Mouse (Mus musculus) neural tube, embryonic 14.5 days (tissue): ENCODE data around the gene Wdr59. TPM values are rescaled to one million over a fixed set of nuclear protein-coding genes. Genes with fewer than 3 reads are reported as not detected.

ENCODE experiments used
- ATAC-seq: fragments of 200-750 bp; cut with Nextera tagmentation; 2 replicates; pipeline ENCODE4 v1.8.0; 2017; ENCODE audit warnings: low read depth, mild to moderate bottlenecking, moderate TSS enrichment, moderate library complexity
- H3K27ac ChIP-seq: fragments of 300-500 bp; sonication (generic); 2 replicates; pipeline ENCODE4 v1.5.1; 2014; ENCODE audit warnings: low read depth, mild to moderate bottlenecking, control low read depth, low read length, moderate library complexity, mixed read lengths
- H3K27me3 ChIP-seq: fragments of 300-500 bp; sonication (generic); 2 replicates; pipeline ENCODE4 v1.6.1; 2014; ENCODE audit warnings: low read length; ENCODE audit not compliant: control insufficient read depth, insufficient read depth
- H3K36me3 ChIP-seq: fragments of 300-500 bp; sonication (generic); 2 replicates; pipeline ENCODE4 v1.6.1; 2014; ENCODE audit warnings: low read length, mixed read lengths; ENCODE audit not compliant: control insufficient read depth, insufficient read depth
- H3K4me1 ChIP-seq: fragments of 300-500 bp; sonication (generic); 2 replicates; pipeline ENCODE4 v1.6.1; 2014; ENCODE audit warnings: low read length; ENCODE audit not compliant: control insufficient read depth, insufficient read depth
- H3K4me2 ChIP-seq: fragments of 300-500 bp; sonication (generic); 2 replicates; pipeline ENCODE4 v1.6.1; 2014; ENCODE audit warnings: mild to moderate bottlenecking, low read depth, low read length, control low read depth
- H3K4me3 ChIP-seq: fragments of 300-500 bp; sonication (generic); 2 replicates; pipeline ENCODE4 v1.5.1; 2014; ENCODE audit warnings: low read depth, low read length, control low read depth, mixed read lengths
- H3K9ac ChIP-seq: fragments of 300-500 bp; sonication (generic); replicated peaks from 2 replicates; pipeline ENCODE4 v1.6.1; 2014; ENCODE audit warnings: low read depth, mild to moderate bottlenecking, control low read depth, low read length, mixed read lengths
- H3K9me3 ChIP-seq: fragments of 300-500 bp; sonication (generic); 2 replicates; pipeline ENCODE4 v1.6.1; 2016; ENCODE audit warnings: low read length; ENCODE audit not compliant: control insufficient read depth
- WGBS: fragments of 180-500 bp; shearing (Covaris S2); extraction: QIAGEN DNeasy Blood & Tissue Kit; methylation state at CpG from one replicate; pipeline ENCODE4 v1.1.7; 2014; 5-methylcytosine and 5-hydroxymethylcytosine counted together
- polyA plus RNA-seq: library from polyadenylated mRNA; unstranded; fragments of >200 nt; fragmentation: Nextera tagmentation; extraction: Ambion mirVana; gene quantifications from 2 replicates; pipeline ENCODE4 v1.2.1, GENCODE M21; 2014

Wdr59 gene
- polyA plus RNA-seq, 1 experiment from 2014 or later = 8.5 TPM

DNA sequence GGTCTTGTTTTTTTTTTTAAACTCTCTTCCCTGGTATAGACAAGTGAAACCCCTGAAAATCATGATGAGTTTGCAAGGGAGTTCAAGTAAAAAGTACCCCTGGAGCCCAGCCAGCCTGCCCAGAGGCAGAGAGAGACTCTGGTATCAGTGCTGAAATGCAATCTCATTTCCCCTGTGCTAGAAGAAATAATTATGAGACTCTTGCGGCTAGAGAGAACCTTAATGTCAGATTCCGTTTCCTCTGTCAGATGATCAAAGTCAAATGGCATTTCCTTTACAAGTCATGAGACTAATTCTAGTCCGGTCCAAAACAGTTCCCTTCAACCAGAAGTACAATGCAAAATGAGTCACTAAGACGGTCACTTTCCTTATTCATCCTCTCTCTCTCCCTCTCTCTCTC, 72.2 kb downstream of the Wdr59 start:
- Histone ChIP-seq H3K9ac (no peak overlapping the region), H3K9me3 (no peaks in the 10 kb centered on the region)
- no peak for ATAC-seq

GRCm38 (mm10) chr8:111445960-111446660, 75.8 kb downstream of the Wdr59 start:
- H3K27ac ChIP-seq = no peak overlapping the region
- no peaks in the 10 kb centered on the region for H3K9me3 ChIP-seq
- H3K4me1 ChIP-seq = no peaks in the 10 kb centered on the region
- H3K36me3 ChIP-seq = peaks cover 7% of the 10 kb centered on the region
- WGBS = 66% methylated on average over 4 of the region's 4 CpGs
- no peaks in the 10 kb centered on the region for H3K27me3 ChIP-seq
- no peak for ATAC-seq
- no peak overlapping the region for H3K4me2 ChIP-seq
- no peak overlapping the region for H3K4me3 ChIP-seq
- H3K9ac ChIP-seq = no peak overlapping the region

More for the DNA sequence above, 72.2 kb downstream of the Wdr59 start:
- H3K36me3 ChIP-seq = peaks cover 7% of the 10 kb centered on the region
- H3K27me3 ChIP-seq = no peaks in the 10 kb centered on the region
- H3K4me1 ChIP-seq = no peaks in the 10 kb centered on the region
- 82% methylated on average over 4 of the region's 4 CpGs for WGBS
- no peak overlapping the region for H3K4me3 ChIP-seq
- H3K4me2 ChIP-seq = no peak overlapping the region
- no peak overlapping the region for H3K27ac ChIP-seq

DNA sequence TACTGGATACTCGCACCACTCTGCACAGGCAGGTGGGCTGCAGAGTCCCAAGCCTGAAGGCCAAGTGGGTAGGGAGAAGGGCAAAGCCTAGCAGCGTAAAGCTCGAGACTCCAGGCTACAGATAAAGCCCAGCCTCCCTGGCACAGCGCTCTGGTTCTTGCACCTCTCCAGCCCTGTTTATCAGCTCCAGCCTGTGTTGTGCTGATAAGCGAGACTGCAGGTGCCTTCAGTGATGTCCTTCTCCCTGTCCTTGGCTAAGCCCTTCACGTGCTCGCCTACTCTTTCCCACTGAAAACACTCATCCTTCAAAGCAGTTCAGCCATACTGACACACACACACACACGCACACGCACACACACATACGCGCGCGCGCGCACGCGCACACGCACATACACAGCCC, 76.3 kb downstream of the Wdr59 start:
- no peaks in the 10 kb centered on the region for H3K9me3 ChIP-seq
- no peak overlapping the region for H3K4me2 ChIP-seq
- no peak overlapping the region for H3K27ac ChIP-seq
- H3K4me3 ChIP-seq = no peak overlapping the region
- 87% methylated on average over 18 of the region's 18 CpGs for WGBS
- H3K36me3 ChIP-seq = peaks cover 7% of the 10 kb centered on the region
- H3K27me3 ChIP-seq = no peaks in the 10 kb centered on the region
- no peaks in the 10 kb centered on the region for H3K4me1 ChIP-seq
- H3K9ac ChIP-seq = no peak overlapping the region
- no peak for ATAC-seq

- no peaks in the 10 kb centered on the region for H3K4me1 ChIP-seq
- H3K9ac ChIP-seq = no peak overlapping the region
- peaks cover 3% of the 10 kb centered on the region for H3K36me3 ChIP-seq
- no peaks in the 10 kb centered on the region for H3K9me3 ChIP-seq
- no peak overlapping the region for H3K4me2 ChIP-seq
- H3K4me3 ChIP-seq = no peak overlapping the region
- no peak for ATAC-seq
- WGBS = 80% methylated on average over 4 of the region's 4 CpGs
- no peaks in the 10 kb centered on the region for H3K27me3 ChIP-seq
- H3K27ac ChIP-seq = no peak overlapping the region
These were observed 77.6 kb downstream of the Wdr59 start for GRCm38 (mm10) chr8:111444245-111444644.

GRCm38 (mm10) chr8:111439189-111439588, 82.7 kb downstream of the Wdr59 start:
- Histone ChIP-seq H3K9me3 (no peaks in the 10 kb centered on the region), H3K4me2 (no peak overlapping the region), H3K36me3 (no peaks in the 10 kb centered on the region), H3K27me3 (no peaks in the 10 kb centered on the region), H3K4me3 (no peak overlapping the region), H3K9ac (no peak overlapping the region), H3K27ac (no peak overlapping the region), H3K4me1 (no peaks in the 10 kb centered on the region)
- WGBS = 20% methylated on average over 9 of the region's 9 CpGs
- no peak for ATAC-seq

- 63% methylated on average over 11 of the region's 11 CpGs for WGBS
- H3K27ac ChIP-seq = no peak overlapping the region
- ATAC-seq = no peak
These were observed 86.6 kb downstream of the Wdr59 start for GRCm38 (mm10) chr8:111435071-111435828.

GRCm38 (mm10) chr8:111424646-111425045, 97.2 kb downstream of the Wdr59 start:
- Histone ChIP-seq H3K9ac (no peak overlapping the region), H3K27me3 (no peaks in the 10 kb centered on the region), H3K27ac (no peak overlapping the region), H3K4me1 (no peaks in the 10 kb centered on the region), H3K9me3 (no peaks in the 10 kb centered on the region), H3K4me3 (no peak overlapping the region), H3K36me3 (no peaks in the 10 kb centered on the region), H3K4me2 (no peak overlapping the region)
- 90% methylated on average over 9 of the region's 9 CpGs for WGBS
- ATAC-seq = no peak

More at GRCm38 (mm10) chr8:111435071-111435828, 86.6 kb downstream of the Wdr59 start:
- H3K4me1 ChIP-seq = no peaks in the 10 kb centered on the region
- H3K36me3 ChIP-seq = no peaks in the 10 kb centered on the region
- no peak overlapping the region for H3K4me3 ChIP-seq
- no peaks in the 10 kb centered on the region for H3K9me3 ChIP-seq
- no peak overlapping the region for H3K4me2 ChIP-seq
- no peaks in the 10 kb centered on the region for H3K27me3 ChIP-seq
- H3K9ac ChIP-seq = no peak overlapping the region

- H3K36me3 ChIP-seq = no peaks in the 10 kb centered on the region
- no peak overlapping the region for H3K4me2 ChIP-seq
- H3K27ac ChIP-seq = no peak overlapping the region
- no peak for ATAC-seq
- no peak overlapping the region for H3K9ac ChIP-seq
- no peaks in the 10 kb centered on the region for H3K9me3 ChIP-seq
- no peaks in the 10 kb centered on the region for H3K4me1 ChIP-seq
- H3K27me3 ChIP-seq = no peaks in the 10 kb centered on the region
- 82% methylated on average over 11 of the region's 11 CpGs for WGBS
- no peak overlapping the region for H3K4me3 ChIP-seq
These were observed 97.7 kb downstream of the Wdr59 start for GRCm38 (mm10) chr8:111424181-111424580.

- Histone ChIP-seq H3K27me3 (no peaks in the 10 kb centered on the region), H3K4me1 (no peaks in the 10 kb centered on the region), H3K36me3 (no peaks in the 10 kb centered on the region), H3K4me3 (no peak overlapping the region), H3K9me3 (no peaks in the 10 kb centered on the region), H3K4me2 (no peak overlapping the region), H3K9ac (no peak overlapping the region), H3K27ac (no peak overlapping the region)
- ATAC-seq = no peak
- WGBS = 83% methylated on average over 2 of the region's 2 CpGs
These were observed 99.3 kb downstream of the Wdr59 start for GRCm38 (mm10) chr8:111422614-111423013.
